Mouse (Mus musculus) liver, embryonic 12.5 days (tissue): Measurements from ENCODE around the gene Rgs6. TPM values are rescaled to one million over a fixed set of nuclear protein-coding genes. Genes with fewer than 3 reads are reported as not detected.

ENCODE experiments used
- ATAC-seq: fragments of 200-750 bp; cut with Nextera tagmentation; 2 replicates; pipeline ENCODE4 v1.8.0; 2017; ENCODE audit warnings: moderate number of reproducible peaks, mild to moderate bottlenecking, moderate library complexity
- H3K27ac ChIP-seq: fragments of 300-500 bp; sonication (generic); 2 replicates; pipeline ENCODE4 v1.5.1; 2016; ENCODE audit warnings: mild to moderate bottlenecking
- H3K27me3 ChIP-seq: fragments of 300-500 bp; sonication (generic); replicated peaks from 2 replicates; pipeline ENCODE4 v1.6.1; 2016; ENCODE audit warnings: mild to moderate bottlenecking, moderate library complexity
- H3K36me3 ChIP-seq: fragments of 300-500 bp; sonication (generic); 2 replicates; pipeline ENCODE4 v1.6.1; 2016; ENCODE audit warnings: mild to moderate bottlenecking, moderate library complexity
- H3K4me1 ChIP-seq: fragments of 300-500 bp; sonication (generic); 2 replicates; pipeline ENCODE4 v1.6.1; 2016
- H3K4me2 ChIP-seq: fragments of 300-500 bp; sonication (generic); 2 replicates; pipeline ENCODE4 v1.6.1; 2016; ENCODE audit warnings: mild to moderate bottlenecking, moderate library complexity
- H3K4me3 ChIP-seq: fragments of 300-500 bp; sonication (generic); 2 replicates; pipeline ENCODE4 v1.5.1; 2016; ENCODE audit warnings: mild to moderate bottlenecking, moderate library complexity
- H3K9ac ChIP-seq: fragments of 300-500 bp; sonication (generic); 2 replicates; pipeline ENCODE4 v1.6.1; 2016; ENCODE audit warnings: mild to moderate bottlenecking, moderate library complexity
- H3K9me3 ChIP-seq: fragments of 300-500 bp; sonication (generic); replicated peaks from 2 replicates; pipeline ENCODE4 v1.6.1; 2016; ENCODE audit warnings: mild to moderate bottlenecking, moderate library complexity
- WGBS: fragments of 180-500 bp; shearing (Covaris S2); methylation state at CpG from one replicate; pipeline ENCODE4 v1.1.7; 2016; ENCODE audit not compliant: insufficient replicate concordance; 5-methylcytosine and 5-hydroxymethylcytosine counted together
- polyA plus RNA-seq: library from polyadenylated mRNA; unstranded; fragments of >200 nt; fragmentation: Nextera tagmentation; extraction: Ambion mirVana; gene quantifications from 2 replicates; pipeline ENCODE4 v1.2.1, GENCODE M21; 2016

Gene Rgs6
- polyA plus RNA-seq, 1 experiment from 2014 or later = 0.15 TPM

DNA sequence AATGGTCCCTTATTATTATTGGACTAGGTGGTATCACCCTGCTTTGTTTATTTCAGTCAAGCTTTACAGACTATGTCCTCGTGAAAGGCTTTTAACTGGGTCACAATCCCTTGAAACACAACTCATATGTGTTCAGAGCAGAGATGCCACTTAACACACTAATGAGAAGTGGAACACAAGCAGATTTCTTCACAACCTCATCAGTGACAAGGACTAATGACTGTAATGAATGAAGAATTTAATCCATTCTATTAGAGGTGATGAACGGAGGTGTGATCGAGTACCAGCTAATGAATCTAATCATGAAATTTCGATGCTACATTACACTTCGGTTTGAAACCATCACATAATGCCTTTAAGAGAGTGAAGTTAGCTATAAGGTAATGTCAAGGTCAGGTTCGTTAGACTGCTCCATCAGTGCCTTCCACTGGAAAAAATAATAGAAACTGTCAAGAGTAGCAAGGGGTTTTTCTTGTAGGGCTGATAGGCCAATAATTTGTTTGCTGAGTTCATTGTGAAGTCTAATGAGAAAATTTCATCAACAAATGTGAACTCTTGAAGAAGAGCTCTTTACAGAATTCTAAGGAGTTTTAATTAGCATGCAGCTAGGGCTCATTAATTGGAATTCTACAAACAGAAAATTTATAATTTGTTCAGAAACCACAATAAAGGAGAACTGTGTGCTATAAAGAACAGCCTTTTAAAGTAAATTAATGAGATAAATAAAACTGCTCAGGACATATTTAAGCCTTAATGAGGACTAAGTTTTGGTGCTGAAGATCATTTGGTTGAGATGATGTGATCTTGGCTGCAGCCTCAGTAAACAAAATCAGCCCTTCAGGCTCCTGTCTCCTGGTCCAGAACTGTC, 307.1 kb downstream of the Rgs6 start:
- no peaks in the 10 kb centered on the region for H3K36me3 ChIP-seq
- H3K4me2 ChIP-seq = no peak overlapping the region
- no peaks in the 10 kb centered on the region for H3K27me3 ChIP-seq
- no peak overlapping the region for H3K9ac ChIP-seq
- H3K9me3 ChIP-seq = no peaks in the 10 kb centered on the region
- no peak for ATAC-seq
- H3K27ac ChIP-seq = no peak overlapping the region
- H3K4me3 ChIP-seq = no peak overlapping the region
- WGBS = 65% methylated on average over 6 of the region's 6 CpGs
- H3K4me1 ChIP-seq = no peaks in the 10 kb centered on the region

DNA sequence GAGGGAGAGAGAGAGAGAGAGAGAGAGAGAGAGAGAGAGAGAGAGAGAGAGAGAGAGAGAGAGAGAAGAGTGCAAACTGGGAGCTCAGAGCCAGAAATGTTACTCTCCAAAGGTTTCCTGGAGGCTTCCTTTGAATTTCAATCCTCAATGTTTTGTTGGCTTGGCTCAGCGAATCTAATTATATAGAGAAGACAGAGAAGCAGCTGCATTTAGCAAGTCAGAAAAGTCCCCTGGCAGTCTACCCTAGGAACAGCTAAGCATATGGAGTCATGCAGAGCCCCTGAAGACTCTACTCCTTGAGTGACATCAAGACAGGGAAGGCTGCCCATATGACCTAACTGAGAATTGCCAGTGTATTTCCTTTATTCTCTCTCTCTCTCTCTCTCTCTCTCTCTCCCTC, 317.7 kb downstream of the Rgs6 start:
- Histone ChIP-seq H3K27me3 (no peaks in the 10 kb centered on the region), H3K9me3 (no peaks in the 10 kb centered on the region; the same call in 1 of the 2 replicates), H3K9ac (no peak overlapping the region), H3K4me2 (no peak overlapping the region), H3K4me3 (no peak overlapping the region), H3K27ac (no peak overlapping the region), H3K36me3 (no peaks in the 10 kb centered on the region), H3K4me1 (no peaks in the 10 kb centered on the region)
- no peak for ATAC-seq
- 52% methylated on average over 1 of the region's 1 CpGs for WGBS

DNA sequence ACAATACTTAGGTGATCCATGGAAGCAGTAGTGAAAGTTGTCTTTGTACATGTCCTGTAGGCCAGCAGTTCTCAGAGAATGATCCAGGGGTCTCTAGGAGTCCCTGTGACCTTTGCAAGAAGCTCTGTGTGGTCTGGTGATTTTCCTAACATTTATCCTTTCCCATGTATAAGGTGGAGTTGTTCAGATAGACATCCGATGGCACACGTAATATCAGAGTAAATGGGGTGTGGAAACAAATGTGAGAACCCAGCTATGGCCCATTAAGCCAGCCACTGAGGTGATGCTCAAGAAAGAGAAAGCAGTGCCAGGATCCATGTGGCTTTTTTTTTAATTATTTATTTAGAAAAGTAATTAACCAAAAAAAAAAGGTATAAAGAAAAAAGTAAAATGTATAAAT, 322.8 kb downstream of the Rgs6 start:
- ATAC-seq = no peak
- Histone ChIP-seq H3K27me3 (no peaks in the 10 kb centered on the region), H3K27ac (no peak overlapping the region), H3K4me1 (no peaks in the 10 kb centered on the region), H3K9ac (no peak overlapping the region), H3K9me3 (no peaks in the 10 kb centered on the region), H3K36me3 (no peaks in the 10 kb centered on the region), H3K4me3 (no peak overlapping the region), H3K4me2 (no peak overlapping the region)
- 75% methylated on average over 2 of the region's 2 CpGs for WGBS

DNA sequence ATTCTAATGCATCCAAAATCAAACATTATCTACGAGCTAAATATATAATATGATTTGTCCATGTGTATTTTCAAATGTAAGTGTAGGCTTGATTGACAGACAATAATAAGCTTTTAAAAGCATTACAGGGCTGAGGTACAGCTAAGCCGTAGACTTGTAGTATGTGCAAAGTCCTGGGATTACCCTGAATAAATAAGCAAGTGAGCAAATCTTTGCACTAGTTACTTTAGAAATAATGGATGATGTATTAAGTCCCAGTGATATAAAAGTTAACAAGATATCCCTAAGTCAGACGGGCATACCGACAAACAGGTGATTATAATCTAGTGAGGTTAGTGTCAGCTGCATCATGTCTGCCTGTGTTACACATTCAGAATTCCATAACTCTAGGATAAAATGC, 326.0 kb downstream of the Rgs6 start:
- Histone ChIP-seq H3K27me3 (no peaks in the 10 kb centered on the region), H3K9ac (no peak overlapping the region), H3K9me3 (no peaks in the 10 kb centered on the region), H3K36me3 (no peaks in the 10 kb centered on the region), H3K4me2 (no peak overlapping the region), H3K4me3 (no peak overlapping the region), H3K27ac (no peak overlapping the region), H3K4me1 (no peaks in the 10 kb centered on the region)
- WGBS = 64% methylated on average over 4 of the region's 4 CpGs
- no peak for ATAC-seq

DNA sequence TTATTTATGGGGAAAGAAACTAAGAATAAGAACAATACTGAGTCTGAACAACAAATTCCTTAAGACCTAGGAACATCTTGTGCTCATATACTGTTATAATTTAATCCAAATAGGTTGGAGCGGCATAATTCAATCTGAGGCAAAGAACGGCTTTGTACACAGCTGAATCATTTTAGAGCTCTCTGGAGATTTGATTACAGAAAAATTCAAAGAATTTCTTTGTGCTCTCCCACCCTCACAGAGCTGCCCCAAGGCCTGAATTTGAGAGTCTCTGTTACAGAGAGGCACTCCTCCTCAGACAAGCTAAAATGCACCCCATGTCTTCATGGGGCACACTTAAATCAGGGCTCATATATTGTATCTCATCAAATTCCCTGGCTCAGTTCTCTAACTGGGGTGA, 332.1 kb downstream of the Rgs6 start:
- WGBS = 70% methylated on average over 2 of the region's 2 CpGs
- ATAC-seq = no peak
- no peak overlapping the region for H3K4me2 ChIP-seq

DNA sequence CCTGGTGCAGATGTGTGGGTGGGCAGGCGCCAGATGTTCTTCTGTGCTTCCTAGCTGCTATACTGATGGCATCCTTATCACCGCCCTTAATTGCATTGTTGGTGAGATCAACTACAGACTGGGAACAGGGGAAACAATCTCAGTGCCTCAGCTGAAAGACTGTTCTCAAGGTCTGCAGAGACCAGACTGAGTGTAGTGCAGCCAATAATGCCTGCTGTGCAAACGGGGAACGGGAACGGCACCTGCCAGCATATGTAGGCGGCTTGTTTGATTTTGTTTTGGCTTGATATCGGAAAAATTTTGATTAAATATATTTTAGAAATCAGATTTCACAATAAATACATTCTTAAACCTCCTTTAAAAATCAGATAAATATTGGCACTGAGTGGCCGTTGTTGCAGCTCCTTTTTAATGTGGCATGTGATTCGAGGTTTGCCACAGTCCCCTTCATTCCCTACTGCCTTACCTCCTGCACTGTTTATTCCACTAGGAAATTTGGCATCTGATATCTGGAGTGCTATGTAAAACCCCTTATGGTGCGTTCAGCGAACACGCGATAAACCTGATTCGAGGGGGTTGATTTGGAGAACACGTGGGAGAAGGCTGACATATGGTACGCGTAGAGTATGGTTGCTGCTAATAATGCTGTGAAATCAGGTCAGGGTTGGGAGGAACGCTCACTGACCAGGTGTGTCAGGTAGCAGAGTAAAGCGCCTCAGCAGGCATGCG, 333.4 kb downstream of the Rgs6 start:
- Histone ChIP-seq H3K4me1 (no peaks in the 10 kb centered on the region), H3K9ac (no peak overlapping the region), H3K4me2 (no peak overlapping the region), H3K36me3 (no peaks in the 10 kb centered on the region), H3K27me3 (no peaks in the 10 kb centered on the region), H3K27ac (no peak overlapping the region), H3K9me3 (no peaks in the 10 kb centered on the region), H3K4me3 (no peak overlapping the region)
- no peak for ATAC-seq
- WGBS = 81% methylated on average over 20 of the region's 20 CpGs

More for the DNA sequence above, 332.1 kb downstream of the Rgs6 start:
- Histone ChIP-seq H3K27me3 (no peaks in the 10 kb centered on the region), H3K27ac (no peak overlapping the region), H3K4me3 (no peak overlapping the region), H3K4me1 (no peaks in the 10 kb centered on the region), H3K36me3 (no peaks in the 10 kb centered on the region), H3K9ac (no peak overlapping the region), H3K9me3 (no peaks in the 10 kb centered on the region)

DNA sequence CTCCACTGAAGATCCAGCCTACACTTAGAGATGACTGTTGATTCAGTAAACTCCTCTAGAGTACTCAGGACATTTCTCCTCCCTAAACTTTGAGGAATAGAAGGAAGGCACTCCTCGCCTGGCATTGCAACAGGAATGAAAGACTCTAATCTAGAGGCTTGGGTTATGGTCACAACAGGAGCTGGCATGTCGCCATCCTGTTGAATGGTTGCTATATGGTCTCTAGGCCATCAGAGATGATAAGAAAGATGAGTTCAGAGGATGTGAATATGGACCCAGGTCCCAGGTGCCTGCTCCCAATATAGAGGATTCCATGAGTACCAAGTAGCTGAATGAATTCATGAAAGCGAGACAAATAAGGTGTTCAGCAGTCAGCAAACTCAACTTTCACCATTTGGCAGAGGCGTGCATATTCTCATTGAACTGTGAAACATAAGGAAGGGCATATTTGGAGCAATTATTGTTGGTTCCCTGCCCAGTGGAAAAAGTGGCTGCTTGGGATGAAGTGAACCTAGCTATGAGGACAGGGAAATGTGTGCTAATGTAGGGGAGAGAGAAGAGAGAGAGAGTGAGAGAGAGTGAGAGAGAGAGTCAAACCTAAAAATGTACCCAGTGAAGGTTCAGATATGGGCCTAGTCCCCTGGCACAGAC, 334.9 kb downstream of the Rgs6 start:
- no peaks in the 10 kb centered on the region for H3K4me1 ChIP-seq
- no peak overlapping the region for H3K4me2 ChIP-seq
- no peak overlapping the region for H3K27ac ChIP-seq
- H3K27me3 ChIP-seq = no peaks in the 10 kb centered on the region
- H3K9me3 ChIP-seq = no peaks in the 10 kb centered on the region
- ATAC-seq = no peak
- no peak overlapping the region for H3K4me3 ChIP-seq
- WGBS = 70% methylated on average over 4 of the region's 4 CpGs
- H3K9ac ChIP-seq = no peak overlapping the region
- no peaks in the 10 kb centered on the region for H3K36me3 ChIP-seq

DNA sequence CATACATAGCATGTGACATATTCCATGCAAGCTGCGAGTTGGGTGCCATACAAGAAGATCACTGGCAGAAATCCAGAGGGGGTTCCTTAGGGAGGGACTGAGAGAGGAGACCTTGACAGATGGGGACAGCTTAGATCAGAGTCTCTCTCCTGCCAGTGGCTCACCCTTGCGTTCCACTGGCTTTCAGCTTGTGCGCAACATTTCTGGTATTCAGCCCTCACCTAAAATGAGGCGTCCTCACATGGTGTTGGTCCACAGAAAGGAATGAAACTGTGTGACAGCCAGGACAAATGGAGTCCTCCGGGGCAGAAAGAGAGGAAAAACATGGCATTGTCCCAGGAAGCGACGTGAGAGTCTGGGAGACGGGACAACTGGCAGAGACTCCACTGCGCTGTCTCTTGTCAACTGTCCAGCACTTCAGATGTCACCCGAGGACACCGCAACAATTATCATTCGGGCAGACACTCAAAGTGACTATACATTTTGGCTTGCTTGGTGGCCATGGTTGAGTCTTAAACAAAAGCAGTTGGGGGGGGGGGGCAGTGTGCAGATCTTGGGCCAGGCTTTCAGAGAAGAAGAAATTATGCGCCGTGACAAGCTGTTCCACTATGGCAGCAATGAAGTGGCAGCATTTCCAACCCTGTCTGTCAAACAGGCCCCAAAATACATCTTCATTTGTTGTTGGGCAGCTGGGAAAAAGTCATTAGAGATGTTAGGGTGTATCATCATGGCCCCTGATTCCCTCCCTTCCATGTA, 344.8 kb downstream of the Rgs6 start:
- no peaks in the 10 kb centered on the region for H3K27me3 ChIP-seq
- 79% methylated on average over 14 of the region's 14 CpGs for WGBS
- no peak overlapping the region for H3K9ac ChIP-seq
- no peak overlapping the region for H3K4me3 ChIP-seq
- no peak overlapping the region for H3K27ac ChIP-seq
- H3K4me1 ChIP-seq = no peaks in the 10 kb centered on the region
- H3K4me2 ChIP-seq = no peak overlapping the region
- H3K9me3 ChIP-seq = no peaks in the 10 kb centered on the region
- no peak for ATAC-seq
- no peaks in the 10 kb centered on the region for H3K36me3 ChIP-seq

DNA sequence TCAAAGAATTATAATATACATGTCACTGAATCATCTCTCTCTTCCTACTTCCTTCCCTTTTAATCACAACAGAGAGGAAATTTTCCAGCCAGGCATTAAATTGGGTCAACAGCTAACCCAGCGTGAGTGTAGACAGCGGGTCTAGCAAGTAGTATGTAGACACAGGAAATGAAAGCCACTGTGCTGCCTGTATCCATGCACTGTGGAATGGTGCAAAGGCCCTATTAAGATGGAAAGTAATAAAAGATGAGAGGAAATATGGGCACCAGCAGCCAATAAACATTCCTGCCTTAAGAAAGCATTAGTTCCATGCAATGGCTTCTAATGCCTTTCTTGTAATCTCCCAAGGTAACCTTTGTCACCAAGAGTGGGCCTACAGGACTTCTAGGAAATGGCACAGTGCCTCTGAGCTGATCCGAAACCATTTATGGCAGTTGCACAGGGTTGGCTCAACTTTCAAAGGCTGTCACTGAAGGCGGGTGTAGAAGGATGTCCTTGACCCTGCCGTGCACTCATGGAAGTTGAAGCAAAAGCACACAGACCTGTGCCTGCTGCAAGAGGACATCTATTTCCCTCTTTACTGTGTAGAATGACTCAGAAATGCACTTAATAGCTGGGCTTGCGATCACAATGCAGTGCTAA, 347.1 kb downstream of the Rgs6 start:
- Histone ChIP-seq H3K27me3 (no peaks in the 10 kb centered on the region), H3K9ac (no peak overlapping the region), H3K27ac (no peak overlapping the region), H3K4me2 (no peak overlapping the region), H3K4me1 (no peaks in the 10 kb centered on the region), H3K4me3 (no peak overlapping the region), H3K36me3 (no peaks in the 10 kb centered on the region), H3K9me3 (no peaks in the 10 kb centered on the region)
- 72% methylated on average over 6 of the region's 6 CpGs for WGBS
- no peak for ATAC-seq

DNA sequence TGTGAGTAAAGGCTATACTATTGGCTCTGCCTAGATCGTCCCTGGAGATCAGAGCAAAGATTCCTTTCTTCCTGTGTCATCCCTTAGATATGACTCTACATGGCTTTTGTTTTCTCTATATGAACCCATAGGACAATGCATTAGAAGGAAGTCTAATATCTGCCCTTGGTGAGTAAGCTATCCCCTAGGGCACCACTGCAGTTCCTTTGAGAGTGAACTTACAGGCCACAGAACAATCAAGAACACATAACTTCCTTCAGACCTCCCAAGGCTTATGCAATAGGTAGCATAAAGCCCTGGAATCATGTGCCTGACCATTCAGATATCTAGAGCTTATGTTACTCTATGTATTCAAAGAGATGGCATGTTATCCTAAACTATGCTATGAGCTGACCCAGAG, 347.7 kb downstream of the Rgs6 start:
- H3K4me2 ChIP-seq = no peak overlapping the region
- H3K36me3 ChIP-seq = no peaks in the 10 kb centered on the region
- H3K4me1 ChIP-seq = no peaks in the 10 kb centered on the region
- H3K4me3 ChIP-seq = no peak overlapping the region
- no peaks in the 10 kb centered on the region for H3K9me3 ChIP-seq
- H3K27ac ChIP-seq = no peak overlapping the region
- H3K27me3 ChIP-seq = no peaks in the 10 kb centered on the region
- ATAC-seq = no peak
- 86% methylated on average over 1 of the region's 1 CpGs for WGBS
- no peak overlapping the region for H3K9ac ChIP-seq

DNA sequence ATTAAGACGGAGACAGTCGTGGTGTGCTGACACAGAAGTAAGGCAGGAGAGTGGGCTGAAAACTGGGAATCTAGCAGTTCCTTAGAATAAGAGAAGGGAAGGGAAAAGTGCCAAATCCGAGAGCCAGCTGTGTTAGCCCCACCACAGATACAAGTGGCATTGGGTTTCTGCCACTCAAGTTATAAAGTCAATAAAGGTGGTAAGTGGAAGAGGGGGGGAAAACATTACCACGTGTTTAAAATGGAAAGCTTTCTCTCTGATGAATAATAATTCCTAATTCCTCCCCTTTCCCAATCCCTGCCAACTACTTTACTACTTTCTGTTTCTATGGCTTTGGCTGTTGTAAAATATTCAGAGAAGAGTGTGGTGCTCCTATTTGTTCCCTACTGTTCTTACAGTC, 352.4 kb downstream of the Rgs6 start:
- Histone ChIP-seq H3K4me1 (no peaks in the 10 kb centered on the region), H3K4me2 (no peak overlapping the region), H3K4me3 (no peak overlapping the region), H3K9me3 (no peaks in the 10 kb centered on the region), H3K36me3 (no peaks in the 10 kb centered on the region), H3K9ac (no peak overlapping the region), H3K27me3 (no peaks in the 10 kb centered on the region), H3K27ac (no peak overlapping the region)
- WGBS = 60% methylated on average over 4 of the region's 4 CpGs
- no peak for ATAC-seq
